Mouse (Mus musculus): ENCODE measurements around the gene Sipa1l3.
A peak's percentile ranks its signal among the peaks of the same experiment; 100 is the strongest.

DNA sequence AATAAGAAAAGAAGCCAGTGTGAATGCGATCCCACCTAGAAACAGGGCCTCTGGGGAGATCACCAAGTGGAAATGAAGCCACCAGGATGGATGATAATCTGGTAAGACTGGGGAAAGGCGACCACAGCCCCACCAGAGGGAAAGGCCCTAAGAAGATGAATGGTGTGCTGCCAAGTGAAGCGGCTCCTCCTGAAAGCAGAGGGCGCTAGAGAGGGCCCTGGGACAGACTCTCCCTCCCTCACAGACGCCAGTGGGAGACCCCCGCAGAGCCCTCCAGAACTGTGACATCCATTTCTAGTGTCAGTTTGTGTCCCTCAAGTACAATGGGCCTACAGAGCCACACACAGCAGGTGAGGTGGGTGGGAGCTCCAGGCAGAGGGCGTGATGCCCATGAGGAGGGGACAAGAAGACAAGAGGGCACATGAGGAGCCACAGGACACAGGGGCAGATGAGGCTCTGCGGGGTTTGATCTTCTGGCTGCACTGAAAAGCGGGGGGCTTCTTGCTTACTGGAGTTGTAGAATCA lies 181.6 kb downstream of the Sipa1l3 start:
- no peak for TF ChIP-seq POLR2A (IDR thresholded peaks at IDR 0.05; ENCODE audit: low read depth, low read length)
- TF ChIP-seq CTCF (IDR thresholded peaks at IDR 0.05; ENCODE audit: extremely low read depth, insufficient read depth, insufficient read length, insufficient replicate concordance) = peak; percentile 10; the same call in 1 of the 2 replicates

Measured in spleen, adult 2 months (tissue).